Mouse (Mus musculus): Measurements from ENCODE around the gene Gm17490. TPM values are rescaled to one million over a fixed set of nuclear protein-coding genes. Genes with fewer than 3 reads are reported as not detected.

Gene Gm17490
- not detected for total RNA-seq (2023)

GRCm38 (mm10) chr2:11625890-11626289 is at the start of gene Gm17490:
Gene Gm17490 (minus strand): TSS chr2:11626264.

GRCm38 (mm10) chr2:11642451-11642941 is 16.4 kb upstream of the Gm17490 start, which contains the start of gene Il2ra:
Gene Il2ra (plus strand): TSS chr2:11642807.

DNA sequence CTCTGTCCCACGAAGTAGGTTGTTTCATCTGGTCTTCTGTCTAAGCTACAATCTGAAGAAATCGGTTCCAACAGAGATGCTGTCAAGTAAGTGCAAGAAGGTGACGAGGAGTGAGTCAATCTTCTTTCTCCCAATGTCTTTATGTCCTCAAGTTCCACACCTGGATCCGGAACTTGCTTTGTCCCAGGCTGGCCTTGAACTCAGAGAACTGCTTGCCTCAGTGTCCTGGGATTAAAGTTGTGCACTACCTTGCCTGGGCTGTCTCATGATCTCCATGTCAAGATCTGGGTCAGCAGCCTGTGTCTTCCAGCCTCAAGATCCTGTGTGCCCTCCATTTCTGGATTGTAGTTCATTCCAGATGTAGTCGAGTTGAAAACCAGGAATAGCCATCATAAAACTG is 22.0 kb downstream of the Gm17490 start, which contains the start of gene Rbm17:
Rbm17 (minus strand) TSS at position 101 of the 400 bp plus-strand sequence.

Other genes starting within 250 kb of the Gm17490 start
- 34.3 TPM for gene Pfkfb3, start 72.2 kb downstream of the Gm17490 start, total RNA-seq (2023)
- gene Rbm17, start 22.1 kb downstream of the Gm17490 start, total RNA-seq (2023) = 145 TPM
- 8.3 TPM for gene Il2ra, start 16.5 kb upstream of the Gm17490 start, total RNA-seq (2023)
- gene Il15ra, start 79.0 kb upstream of the Gm17490 start, total RNA-seq (2023) = 7.0 TPM
- 53.9 TPM for gene Fbh1, start 151.3 kb upstream of the Gm17490 start, total RNA-seq (2023)
- gene Ankrd16, start 151.6 kb upstream of the Gm17490 start, total RNA-seq (2023) = 78.7 TPM